Mouse (Mus musculus): Measurements from ENCODE around the gene B3galt5.

GRCm38 (mm10) chr16:96200702-96201028, 34.9 kb upstream of the B3galt5 start:
- TF ChIP-seq CTCF (IDR thresholded peaks at IDR 0.05; ENCODE audit: control insufficient read depth, insufficient read depth, low read length), result no peak
- no peak for TF ChIP-seq POLR2A (IDR thresholded peaks at IDR 0.05; ENCODE audit: borderline replicate concordance, control insufficient read depth, low read depth, low read length)

Data from bone marrow, adult 2 months (tissue).